Mouse (Mus musculus) cerebellum, postnatal 4 days (tissue): ENCODE results near the gene Ppm1g.

Experiments used
- DNase-seq, 2 experiments: peaks; one replicate each; pipeline ENCODE4 v3.0.0; 2022; ENCODE audit warnings: low spot score in 2 of 2, mixed read lengths in 1 of 2

The Ppm1g gene

DNA sequence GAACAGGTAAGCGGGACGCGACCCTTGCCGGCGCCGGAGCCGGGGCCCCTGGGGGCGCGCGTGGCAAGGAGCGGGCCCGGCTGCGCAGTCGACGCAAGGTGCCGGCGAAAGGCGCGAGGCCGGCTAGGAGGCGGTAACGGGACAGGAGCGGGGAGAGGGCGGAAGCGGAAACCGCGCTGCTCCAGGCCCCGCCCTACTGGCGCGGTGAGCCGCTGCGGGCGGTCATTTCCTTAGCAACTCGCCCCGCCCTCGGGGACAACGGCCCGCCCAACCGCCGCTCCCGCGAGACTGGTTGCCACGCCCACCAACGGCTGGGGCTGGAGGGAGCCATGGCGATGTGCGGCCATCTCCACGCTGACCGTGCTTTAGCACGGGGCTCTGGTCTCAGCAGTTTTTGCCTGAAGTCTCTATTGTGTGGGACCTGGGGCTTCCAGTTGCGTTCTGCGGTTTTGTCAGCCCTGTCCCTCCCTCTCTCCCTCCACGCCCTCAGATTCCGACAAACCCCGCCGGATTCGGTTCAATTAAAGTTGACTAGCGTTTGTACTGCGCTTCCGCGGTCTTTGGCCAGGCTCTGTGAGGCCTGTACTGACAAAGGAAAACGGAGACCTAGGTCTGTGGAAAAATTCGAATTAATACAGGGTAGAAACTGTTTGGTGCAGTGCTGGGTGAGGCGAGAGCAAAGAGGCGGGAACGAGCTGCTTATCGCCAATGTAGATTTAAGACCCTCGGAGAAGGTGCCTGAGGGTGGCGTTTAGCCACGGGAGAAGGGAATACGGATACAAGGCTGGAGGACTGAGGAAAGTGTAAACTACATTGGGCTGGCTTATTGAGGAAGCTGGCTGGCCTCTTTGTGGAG is at the start of gene Ppm1g:
Gene Ppm1g, minus strand, starts transcription at position 240 of the 856 bp plus-strand sequence.
- DNase-seq: peak; percentile 98 to 99

DNA sequence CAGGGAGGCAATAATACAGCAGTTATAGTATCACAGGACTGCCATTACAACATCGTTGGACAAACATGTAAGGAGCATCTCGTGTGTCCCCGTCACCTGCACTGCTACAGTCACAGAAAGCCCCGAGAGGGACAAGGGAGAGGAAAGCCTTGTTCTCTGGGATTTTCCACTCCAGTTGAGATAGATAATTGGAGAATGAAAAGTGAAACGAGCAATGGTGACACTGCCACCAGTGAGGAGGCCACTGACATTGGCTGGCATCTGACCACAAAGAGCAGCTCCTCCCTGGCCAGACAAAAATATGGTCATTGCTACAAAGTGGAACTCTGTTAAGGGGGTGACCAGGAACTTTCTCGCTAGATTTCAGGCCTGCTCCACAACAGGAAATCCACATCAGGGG is 47.2 kb upstream of the Ppm1g start:
- DNase-seq: no peak

DNA sequence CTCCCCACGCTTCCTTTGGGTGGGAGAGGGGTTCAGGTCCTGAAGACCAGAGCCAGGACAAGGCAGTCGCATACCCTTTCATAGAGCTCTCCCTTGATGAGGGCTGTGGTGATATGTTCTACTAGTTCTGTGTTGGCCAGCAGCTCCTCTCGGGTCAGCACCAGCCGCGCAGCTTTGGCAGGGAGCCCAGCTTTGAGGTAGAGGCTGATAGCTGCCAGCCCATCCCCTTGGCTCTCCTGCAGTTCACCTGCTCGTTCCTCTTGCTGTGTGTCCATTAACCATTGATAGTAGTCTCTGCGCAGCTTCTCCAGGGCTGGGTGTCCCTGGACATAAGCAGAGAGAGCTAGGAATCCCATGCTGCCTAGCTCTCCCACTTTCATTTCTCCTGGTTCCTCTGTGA is 45.6 kb upstream of the Ppm1g start:
- no peak for DNase-seq

DNA sequence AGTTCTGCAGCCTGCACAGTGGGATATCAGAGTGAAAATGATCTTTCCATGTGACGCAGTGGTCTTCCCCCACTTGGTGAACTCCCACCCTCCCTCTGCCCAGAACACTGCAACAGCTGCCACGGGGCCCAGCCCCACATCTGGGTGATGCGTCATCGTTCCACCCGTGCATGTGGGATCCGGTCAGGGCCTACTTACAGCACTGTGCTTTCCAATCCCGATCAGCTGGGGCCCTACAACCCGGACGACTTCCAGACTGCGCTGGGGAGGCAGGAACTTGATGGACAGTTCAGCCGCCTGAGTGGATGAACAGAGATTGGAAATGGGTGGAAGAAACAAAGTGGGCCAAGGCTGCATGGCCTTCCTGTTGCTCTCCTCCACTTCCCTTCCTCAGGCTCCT is 37.1 kb upstream of the Ppm1g start:
- no peak for DNase-seq

DNA sequence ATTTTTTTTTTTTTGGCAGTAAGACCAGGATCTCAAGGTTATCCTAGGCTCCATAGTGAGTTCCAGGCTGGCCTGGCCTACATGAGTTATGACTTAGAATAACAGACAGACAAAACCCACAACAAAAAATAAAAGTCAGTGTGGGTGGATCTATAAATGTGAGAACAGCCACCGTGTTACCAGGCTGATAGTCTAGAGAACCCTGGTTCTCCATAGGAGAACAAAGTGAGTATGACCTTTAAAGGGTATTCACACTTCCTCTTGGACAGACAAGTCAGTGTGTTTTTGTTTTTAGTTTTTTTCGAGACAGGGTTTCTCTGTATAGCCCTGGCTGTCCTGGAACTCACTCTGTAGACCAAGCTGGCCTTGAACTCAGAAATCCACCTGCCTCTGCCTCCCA is 35.5 kb upstream of the Ppm1g start:
- no peak for DNase-seq

DNA sequence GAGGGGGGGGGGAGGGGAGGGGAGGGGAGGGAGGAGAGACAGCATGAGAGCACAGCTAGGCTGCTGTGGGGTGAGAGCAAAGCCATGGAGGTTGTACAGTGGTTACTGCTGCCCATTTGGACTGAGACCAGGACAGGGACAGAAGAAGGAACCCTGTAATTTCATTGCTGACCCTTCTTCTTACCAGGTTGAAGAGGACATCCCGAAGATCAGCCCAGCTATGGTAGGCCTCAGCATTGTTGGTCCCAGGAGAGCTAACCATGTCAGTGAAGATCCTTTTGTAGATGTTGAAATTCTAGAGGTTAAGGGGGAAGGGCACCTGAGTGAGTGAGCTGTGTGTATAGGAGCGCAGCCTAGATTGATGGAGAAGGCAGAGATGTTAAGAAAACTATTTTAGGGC is 34.9 kb upstream of the Ppm1g start:
- DNase-seq: no peak

DNA sequence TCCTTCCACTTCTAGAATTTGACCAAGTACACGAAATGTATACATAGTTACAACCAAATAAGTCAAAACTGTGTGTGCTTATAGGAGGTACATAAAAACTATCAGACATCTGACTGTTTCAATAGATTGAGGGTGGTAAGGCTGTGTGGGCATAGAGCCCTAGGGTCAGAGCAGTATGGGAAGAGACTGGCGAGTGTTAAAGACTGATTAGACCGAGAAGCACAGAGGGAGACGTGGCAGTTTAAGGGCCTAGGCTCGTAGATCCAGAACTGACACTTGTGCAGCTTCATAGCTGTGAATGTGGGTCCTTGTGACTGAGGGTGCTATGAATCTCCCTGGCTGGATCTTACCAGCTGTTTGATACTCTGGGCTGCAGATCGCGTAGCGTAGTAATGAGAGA is 34.4 kb upstream of the Ppm1g start:
- no peak for DNase-seq

DNA sequence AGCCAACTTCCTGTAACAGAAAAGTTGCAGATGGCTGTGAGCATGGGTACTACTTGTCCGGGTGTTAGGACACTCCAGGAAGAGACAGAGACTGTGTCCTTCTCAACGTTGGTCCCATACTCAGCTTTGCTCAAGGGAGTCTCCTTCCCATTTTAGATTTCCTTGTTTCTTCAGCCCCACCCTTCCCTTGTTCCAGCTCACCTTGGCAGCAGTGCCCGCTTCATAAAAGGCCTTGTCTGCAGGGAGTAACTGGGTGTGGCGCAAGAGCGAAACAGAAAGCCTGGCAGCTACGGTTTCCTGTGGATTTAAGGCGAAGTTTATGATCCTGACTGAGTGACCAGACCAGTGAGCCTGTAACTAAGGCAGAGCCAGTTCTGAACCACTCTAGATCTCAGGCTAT is 34.0 kb upstream of the Ppm1g start:
- DNase-seq: no peak

DNA sequence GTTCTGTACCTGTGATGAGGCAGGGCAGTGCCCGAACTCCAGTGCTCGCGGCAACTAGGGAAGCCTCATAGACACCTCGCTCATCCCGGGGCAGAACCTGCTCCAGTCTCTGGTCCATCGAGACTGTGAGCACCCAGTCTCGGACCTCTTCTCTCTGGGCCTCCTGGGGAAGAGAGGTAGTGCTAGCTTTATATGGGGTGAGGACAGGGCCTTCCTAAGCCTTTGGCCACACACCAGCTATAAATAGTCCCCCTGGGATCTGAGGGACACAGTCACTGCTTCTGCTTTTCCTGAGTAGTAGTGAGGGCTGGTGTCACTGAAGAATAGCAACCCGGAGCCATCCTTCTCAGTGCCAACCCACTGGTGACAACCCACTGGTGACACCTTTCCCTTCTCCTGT is 33.3 kb upstream of the Ppm1g start:
- DNase-seq: no peak

DNA sequence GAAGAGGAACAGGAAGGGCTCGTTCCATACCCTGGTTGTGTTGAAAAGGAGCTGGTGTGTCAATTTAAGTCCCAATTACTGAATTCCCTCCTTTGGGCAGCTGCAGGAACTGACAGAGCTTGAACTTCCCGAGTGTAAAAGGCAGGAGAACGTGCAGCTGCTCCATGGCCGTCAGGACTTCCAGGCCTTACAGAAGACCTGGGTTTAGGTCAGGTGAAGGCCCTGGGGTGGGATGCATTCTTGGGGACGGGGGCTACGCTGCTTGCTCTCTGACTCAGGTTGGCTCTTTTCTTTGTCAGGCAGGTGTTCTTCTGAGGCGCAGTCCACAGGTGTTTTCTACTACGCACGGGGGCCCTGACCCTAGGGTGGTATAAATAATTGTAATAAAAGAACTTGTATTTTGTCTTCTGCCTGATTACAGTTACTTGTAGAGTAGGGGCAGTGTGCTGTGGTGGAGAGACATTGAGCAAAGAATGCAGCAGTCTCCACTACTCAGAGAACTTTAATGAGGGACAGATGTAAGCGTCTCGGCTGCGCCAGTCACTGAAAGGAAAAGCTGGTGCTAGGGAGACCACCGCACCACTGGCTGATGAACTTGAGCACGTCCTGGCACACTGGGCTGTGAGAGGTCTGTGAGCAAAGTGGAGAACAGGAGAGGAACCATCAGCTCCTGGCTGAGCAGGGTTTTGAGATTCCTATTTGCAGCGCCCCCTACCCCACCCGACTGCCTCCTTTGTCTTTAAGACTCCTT is 32.5 kb upstream of the Ppm1g start:
- DNase-seq: no peak

DNA sequence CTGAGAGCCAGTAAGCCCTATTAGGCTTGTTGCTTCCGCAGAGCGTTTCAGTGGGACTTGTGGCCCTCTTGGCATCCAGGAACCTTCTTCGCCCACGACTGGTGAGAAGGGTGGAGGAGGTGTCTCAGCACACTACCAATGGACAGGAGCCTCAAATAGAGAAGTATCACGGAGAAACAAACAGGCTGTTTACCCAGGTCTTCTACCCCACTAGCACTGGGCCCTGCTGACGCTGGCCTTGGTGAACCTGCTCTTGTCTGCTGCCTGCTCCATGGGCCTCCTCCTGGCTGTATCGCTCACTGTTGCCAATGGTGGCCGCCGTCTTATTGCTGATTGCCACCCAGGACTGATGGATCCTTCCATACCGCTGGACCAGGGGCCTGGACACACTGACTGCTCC is 31.7 kb upstream of the Ppm1g start:
- DNase-seq: no peak

DNA sequence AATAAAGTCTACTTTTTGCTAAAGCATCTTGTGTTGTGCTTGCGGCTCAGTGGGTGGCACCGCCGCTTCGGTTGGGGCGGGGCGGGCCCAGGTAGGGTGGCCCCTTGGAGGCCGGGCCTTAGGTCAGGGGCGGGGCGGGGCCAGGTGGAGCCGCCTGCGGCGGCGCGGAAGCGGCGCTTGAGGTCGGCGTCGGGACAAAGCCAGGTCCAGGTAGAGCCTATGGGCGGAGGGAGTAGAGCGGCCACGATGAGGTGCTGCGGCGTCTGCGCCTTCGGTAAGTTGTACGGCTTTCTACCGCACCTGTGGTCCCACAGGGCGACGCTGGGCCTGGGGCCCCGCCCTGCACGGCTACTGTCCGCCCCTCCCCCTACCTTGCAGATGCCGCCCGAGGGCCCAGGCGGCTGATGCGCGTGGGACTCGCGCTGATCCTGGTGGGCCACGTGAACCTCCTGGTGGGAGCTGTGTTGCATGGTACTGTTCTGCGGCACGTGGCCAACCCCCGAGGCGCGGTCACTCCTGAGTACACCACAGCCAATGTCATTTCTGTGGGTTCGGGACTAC is 31.1 kb upstream of the Ppm1g start, which contains the start of gene Krtcap3:
Gene Krtcap3, plus strand, starts transcription at position 151 of the 561 bp plus-strand sequence.
- DNase-seq: no peak

DNA sequence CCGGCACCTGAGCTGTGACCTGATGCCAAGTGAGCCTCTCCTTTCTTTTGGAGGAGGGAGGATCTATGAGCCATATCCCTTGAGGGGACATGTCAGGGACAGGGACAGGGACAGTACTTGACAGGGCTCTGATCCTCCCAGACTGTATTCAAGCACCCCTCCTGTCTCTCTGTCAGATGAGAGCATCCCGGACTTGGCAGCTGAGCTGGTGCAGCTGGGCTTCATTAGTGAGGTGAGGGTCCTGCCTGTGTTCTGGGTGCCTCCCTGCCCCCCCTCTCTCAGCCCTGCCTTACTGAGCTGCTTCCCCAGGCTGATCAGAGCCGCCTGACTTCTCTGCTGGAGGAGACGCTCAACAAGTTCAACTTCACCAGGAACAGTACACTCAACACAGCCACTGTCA is 30.2 kb upstream of the Ppm1g start:
- no peak for DNase-seq

DNA sequence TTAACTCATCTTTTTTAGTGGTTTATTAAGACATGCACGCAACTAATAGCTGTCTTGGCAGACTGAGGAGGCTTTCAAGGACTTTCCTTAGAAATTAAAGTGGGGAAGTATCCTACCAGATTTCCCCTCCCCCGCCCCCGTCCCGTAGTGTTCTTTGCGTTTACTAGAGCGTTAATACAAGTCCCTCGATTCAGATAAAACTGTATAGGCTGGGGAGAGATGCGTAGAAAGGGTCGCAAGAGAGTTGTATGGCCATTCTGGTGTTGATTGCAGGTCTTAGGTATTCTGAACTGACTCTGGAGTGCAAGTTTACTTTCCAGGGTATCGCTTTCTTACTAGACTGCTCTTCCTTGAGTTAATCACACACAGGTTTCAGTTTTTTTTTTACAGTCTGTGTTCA is 21.7 kb upstream of the Ppm1g start:
- DNase-seq: no peak

DNA sequence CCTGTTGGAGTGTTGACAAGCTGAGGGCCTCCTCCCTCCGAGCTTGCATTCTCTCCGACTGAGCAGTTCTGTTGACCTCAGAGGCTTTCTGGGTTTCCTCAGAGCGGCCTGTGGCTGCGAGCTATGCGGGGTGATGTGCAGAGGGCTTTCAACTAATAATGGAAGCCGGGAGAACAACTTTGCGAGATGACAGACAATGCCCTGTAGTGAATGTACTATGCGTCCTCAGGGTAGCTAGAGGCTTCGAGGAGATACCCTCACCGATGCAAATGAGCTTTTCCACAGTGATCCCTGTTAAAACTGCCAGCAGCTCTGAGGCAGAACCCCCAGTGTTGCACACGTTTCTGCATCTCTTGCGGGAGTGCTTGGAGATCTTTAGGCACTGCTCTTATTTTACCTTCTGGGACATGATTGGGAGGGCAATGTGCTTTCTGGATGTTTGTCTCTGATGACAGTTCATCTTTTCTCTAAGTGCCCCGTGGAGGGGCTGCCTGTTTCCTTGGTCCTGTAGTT is 21.1 kb upstream of the Ppm1g start:
- no peak for DNase-seq

DNA sequence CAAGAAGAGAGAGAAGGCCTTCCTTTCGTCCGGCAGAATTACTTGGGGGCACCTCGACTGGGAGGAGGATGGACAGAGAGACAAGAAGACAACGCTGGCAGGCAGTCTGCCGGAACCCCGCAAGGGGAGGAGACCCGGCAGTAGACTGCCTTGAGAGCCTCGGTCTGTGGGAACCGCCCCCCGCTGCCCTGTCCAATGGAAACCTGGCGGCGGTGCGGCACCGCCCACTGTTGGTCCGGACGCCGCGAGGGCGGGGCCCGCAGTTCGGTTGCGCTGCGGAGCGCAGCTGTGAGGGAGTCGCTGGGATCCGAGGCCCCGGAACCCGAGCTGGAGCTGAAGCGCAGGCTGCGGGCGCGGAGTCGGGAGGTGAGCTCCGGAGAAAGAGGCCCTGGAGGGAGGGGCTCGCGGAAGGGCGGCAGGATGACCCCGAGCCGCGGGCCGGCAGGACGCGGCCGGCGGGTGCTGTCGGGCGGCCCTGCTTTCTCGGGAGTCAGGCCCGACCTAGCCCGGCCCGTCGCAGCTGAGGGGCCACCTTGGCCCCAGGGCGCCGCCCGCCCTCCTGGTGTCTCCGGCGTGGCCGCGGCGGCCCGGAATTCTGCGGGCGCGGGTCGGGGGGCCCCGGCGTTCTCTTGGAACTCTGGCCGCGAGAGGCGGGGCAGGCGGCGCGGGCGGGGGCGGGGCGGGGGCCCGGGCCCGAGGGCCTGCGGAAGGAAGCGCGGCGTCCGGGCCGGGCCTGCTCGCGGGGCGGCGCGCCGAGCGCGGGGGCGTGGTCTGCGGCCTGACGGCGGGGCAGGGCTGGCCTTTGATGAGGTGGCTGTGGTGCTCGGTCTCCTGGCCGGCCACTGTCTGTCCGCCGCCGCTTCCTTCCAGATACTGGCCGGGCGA is 20.4 kb upstream of the Ppm1g start, which contains the start of the genes Nrbp1 and Gm9970:
Gene Nrbp1, plus strand, starts transcription at position 228 of the 885 bp plus-strand sequence.
Gene Gm9970, minus strand, starts transcription at position 596 of the 885 bp plus-strand sequence.
- DNase-seq: peak; percentile 92 to 96

DNA sequence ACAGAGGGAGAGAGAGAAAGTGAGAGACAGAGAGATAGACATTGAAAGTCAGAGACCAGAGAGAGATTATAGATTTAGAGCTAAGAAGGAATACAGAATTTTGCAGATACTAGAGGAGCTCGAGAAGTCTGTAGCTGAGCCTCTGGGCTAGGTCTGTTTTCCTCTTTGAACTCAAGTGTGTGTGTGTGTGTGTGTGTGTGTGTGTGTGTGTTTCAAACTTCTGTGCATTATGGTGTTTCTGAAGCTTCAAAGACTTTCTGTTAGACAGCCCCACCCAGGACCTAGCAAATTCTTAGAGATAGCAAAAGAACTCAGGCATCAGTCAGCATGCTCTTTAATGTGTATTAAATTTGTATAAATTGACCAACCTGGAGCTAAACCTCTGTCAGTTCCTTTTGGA is 6.2 kb upstream of the Ppm1g start:
- DNase-seq: no peak

DNA sequence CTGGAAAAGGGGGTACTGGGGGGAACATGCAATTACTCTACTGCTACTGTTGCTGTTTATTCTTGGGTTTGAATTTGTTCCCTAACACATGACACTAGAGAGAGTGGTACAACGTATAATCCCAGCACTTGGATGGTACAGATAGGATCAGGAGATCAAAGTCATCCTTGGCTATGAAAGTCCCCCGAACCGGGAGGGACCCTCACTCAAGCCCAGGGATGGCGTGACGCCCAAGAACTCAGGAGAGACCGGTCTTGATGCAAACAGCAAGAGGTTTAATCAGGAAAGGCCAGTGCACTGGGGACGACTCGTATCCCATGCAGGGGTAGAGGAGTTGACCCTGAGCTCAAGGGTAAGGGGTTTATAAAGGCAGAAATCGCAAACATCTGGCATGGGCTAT is 2.2 kb upstream of the Ppm1g start:
- no peak for DNase-seq

DNA sequence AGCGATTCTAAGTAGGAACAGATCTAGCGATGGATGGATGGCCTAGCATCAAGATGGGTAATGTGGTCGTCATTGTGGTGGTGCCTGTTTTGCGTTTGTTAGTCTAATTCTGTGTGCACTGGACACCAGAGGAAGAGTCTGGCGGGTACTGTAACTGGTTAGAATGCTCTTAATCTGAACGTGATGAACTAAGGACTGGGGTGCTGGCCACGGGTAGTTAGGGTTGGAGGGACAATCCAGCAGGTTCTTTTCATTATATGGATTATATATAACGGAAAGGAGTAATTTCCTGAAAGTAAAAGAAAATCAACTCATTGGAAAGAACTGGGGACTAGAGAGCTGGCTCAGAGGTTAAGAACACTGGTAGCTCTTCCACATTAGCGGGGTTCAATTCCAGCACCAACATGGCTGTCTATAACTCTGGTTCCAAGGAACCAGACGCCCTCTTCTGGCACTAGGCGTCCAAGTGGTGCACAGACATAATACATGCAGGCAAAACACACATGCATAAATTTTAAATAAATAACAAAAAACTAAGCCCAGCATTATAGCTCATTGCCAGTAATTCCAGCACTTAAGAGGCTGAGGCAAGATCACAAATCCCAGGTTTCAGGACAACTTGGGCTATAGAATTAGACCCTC is 938 bp upstream of the Ppm1g start:
- DNase-seq: peak in 1 of 2 experiments; percentile 37

DNA sequence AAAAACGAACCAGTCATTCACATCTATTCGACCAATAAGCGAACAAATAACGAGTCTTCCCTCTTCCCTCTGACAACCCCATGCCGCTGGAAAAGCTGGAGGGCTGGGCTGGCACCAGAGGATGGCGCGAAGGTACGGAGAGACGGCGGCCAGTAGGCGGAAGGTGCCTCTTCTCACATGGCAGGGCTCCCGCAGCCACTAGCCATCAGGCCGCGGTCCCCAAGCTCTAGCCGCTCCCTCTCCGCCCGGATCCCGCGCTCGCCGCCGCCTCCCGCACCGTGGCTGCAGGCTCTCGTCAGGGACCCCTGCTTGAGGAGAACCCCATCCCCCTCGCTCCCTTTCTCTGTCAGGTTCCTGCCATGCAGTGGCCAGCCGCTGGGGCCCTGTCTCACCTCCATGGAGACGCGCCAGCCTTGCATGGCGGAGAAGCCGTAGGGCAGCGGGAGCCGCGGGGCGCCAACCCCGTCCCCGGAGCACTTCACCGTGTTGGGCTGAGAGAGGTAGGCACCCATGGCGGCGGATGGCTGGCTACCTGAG is 508 bp downstream of the Ppm1g start:
- peak in 1 of 2 experiments; percentile 66 for DNase-seq
